Mouse (Mus musculus): ENCODE results near the gene Olfr727.

The Olfr727 gene

GRCm38 (mm10) chr14:50122886-50123285, at the start of gene Olfr727:
Gene Olfr727, plus strand, starts transcription at chr14:50123186.
- no peak for DNase-seq (ENCODE audit: low spot score in 2 of 2)

GRCm38 (mm10) chr14:50090853-50091252, 32.1 kb upstream of the Olfr727 start, which contains the start of gene Olfr726:
Gene Olfr726, minus strand, starts transcription at chr14:50090953.
- DNase-seq (ENCODE audit: low spot score in 2 of 2): no peak

- DNase-seq (ENCODE audit: low spot score in 2 of 2): no peak
These were observed 19.6 kb downstream of the Olfr727 start, which contains the start of gene Olfr728 for GRCm38 (mm10) chr14:50142580-50142979. Gene Olfr728, minus strand, starts transcription at chr14:50142680.

- no peak for DNase-seq (ENCODE audit: low spot score in 2 of 2)
These were observed 29.8 kb downstream of the Olfr727 start, which contains the start of gene Olfr729 for GRCm38 (mm10) chr14:50152810-50153209. Gene Olfr729, minus strand, starts transcription at chr14:50152910.
